Comparison of ENCODE assay signal across 7 mouse cellular contexts in the genomic region with DNA sequence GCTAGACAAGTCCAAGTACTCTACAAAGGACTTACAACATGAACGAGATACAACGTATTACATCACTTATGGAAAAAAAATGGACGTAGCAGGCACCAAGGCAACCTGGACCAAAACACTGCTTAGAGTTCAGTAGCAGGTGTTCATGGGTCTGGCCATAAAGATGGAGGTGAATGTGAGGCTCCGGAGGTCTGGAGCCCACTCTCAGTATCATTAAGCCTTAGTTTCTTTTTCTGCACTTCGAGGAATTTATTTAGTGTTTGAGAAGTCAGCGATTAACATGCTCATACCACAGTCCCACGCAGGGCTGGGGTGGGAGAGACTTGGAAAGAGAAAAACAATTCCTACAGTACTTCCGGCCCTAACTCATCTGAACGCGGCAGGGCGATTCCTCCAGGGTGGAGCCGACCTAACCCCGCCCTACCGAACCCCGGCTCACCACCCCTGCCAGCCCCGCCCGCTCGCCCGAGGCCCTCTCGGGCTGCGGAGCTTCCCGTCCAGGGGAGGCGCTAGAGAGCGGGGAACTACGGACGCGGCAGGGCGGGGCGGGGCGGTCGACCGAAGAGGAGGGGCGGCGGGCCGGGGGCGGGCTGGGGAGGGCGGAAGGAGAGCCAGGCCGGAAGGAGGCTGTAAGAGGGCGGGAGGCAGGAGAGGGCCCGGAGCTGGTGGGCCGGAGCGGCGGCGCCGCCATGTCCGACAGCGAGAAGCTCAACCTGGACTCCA. TPM values are rescaled to one million over a fixed set of nuclear protein-coding genes. Genes with fewer than 3 reads are reported as not detected.
DNase-seq lines count a peak whose midpoint lies in the region; ATAC-seq lines count a peak whose summit lies in the region.

Gene Ppp1ca, plus strand, starts transcription at position 538 of the 723 bp plus-strand sequence.

- H3K9me3 ChIP-seq in intestine, embryonic 14.5 days (ENCODE audit: control insufficient read depth, low read length), result no peaks in the 10 kb centered on the region
- H3K9me3 ChIP-seq in midbrain, embryonic 10.5 days (replicated peaks), result no peaks in the 10 kb centered on the region

- H3K27ac ChIP-seq in intestine, embryonic 14.5 days (ENCODE audit: low read depth), result peak within 1 kb of the TSS; percentile 89
- H3K27ac ChIP-seq in midbrain, embryonic 10.5 days (replicated peaks), result peak within 1 kb of the TSS; percentile 97

- WGBS in intestine, embryonic 14.5 days, result 4% methylated on average over 38 of the region's 47 CpGs
- WGBS in midbrain, embryonic 10.5 days, result 8% methylated on average over 37 of the region's 47 CpGs

- H3K9ac ChIP-seq in intestine, embryonic 14.5 days (ENCODE audit: low read length), result peak within 1 kb of the TSS; percentile 94

- intact Hi-C loops in left cerebral cortex, postnatal 25 days (cut with DNase I), result loop anchor here (1.0 to 2.0 kb wide), 2 partner anchors 10 to 23 kb away; partner anchors contain the start of gene Rad9a

- H3K36me3 ChIP-seq in intestine, embryonic 14.5 days (ENCODE audit: control insufficient read depth, insufficient read depth, low read length), result peaks cover 37% of the 10 kb centered on the region
- H3K36me3 ChIP-seq in midbrain, embryonic 10.5 days, result peaks cover 37% of the 10 kb centered on the region

- peak; percentile 98 for DNase-seq in adrenal gland, adult 18-20 months (ENCODE audit: low spot score in 2 of 2)
- DNase-seq in embryo, embryonic 11 days, result peak; percentile 98
- DNase-seq in gastrocnemius, postnatal 25 days, result peak; percentile 96
- peak; percentile 98 for DNase-seq in intestine, embryonic 14.5 days (ENCODE audit: low spot score)
- DNase-seq in left cerebral cortex, postnatal 25 days (ENCODE audit: low spot score in 2 of 2), result peak; percentile 89 to 92
- DNase-seq in midbrain, embryonic 10.5 days (ENCODE audit: low spot score), result peak; percentile 97
- peak; percentile 98 for DNase-seq in right cerebral cortex, postnatal 4 days

- ATAC-seq in intestine, embryonic 14.5 days (replicated peaks; ENCODE audit: low FRiP score, low TSS enrichment, low read depth), result peak; percentile 95

- H3K4me2 ChIP-seq in intestine, embryonic 14.5 days (ENCODE audit: low read length), result peak within 1 kb of the TSS; percentile 96

- peaks cover 21% of the 10 kb centered on the region for H3K4me1 ChIP-seq in intestine, embryonic 14.5 days (replicated peaks; ENCODE audit: control insufficient read depth, insufficient read depth, low read length)
- H3K4me1 ChIP-seq in midbrain, embryonic 10.5 days, result peaks cover 41% of the 10 kb centered on the region

- H3K27me3 ChIP-seq in intestine, embryonic 14.5 days (replicated peaks; ENCODE audit: control insufficient read depth, insufficient read depth, low read length), result no peaks in the 10 kb centered on the region
- H3K27me3 ChIP-seq in midbrain, embryonic 10.5 days (ENCODE audit: low read depth, poor library complexity, severe bottlenecking), result no peaks in the 10 kb centered on the region

- H3K4me3 ChIP-seq in intestine, embryonic 14.5 days (ENCODE audit: low read depth, low read length), result peak within 1 kb of the TSS; percentile 75
- H3K4me3 ChIP-seq in midbrain, embryonic 10.5 days, result peak within 1 kb of the TSS; percentile 96

RNA-seq across cellular contexts. Expression of gene Ppp1ca, which starts in this region (rescaled TPM):
- 100 to 1,000 TPM; 353 to 384 TPM for total RNA-seq in adrenal gland, adult 18-20 months (2021)
- total RNA-seq in gastrocnemius, postnatal 25 days (2021), result 100 to 1,000 TPM; 206 to 208 TPM
- 837 and 863 TPM in 2 replicates for polyA plus RNA-seq in intestine, embryonic 14.5 days (2014; fragmentation: Nextera tagmentation; extraction: Ambion mirVana)
- total RNA-seq in left cerebral cortex, postnatal 25 days (2021), result 100 to 1,000 TPM; 318 to 320 TPM
- 1,003 and 1,059 TPM in 2 replicates for polyA plus RNA-seq in midbrain, embryonic 10.5 days (2016; fragmentation: Nextera tagmentation; extraction: Ambion mirVana)

Comparison
In these comparisons a context has a peak if more than half of its experiments do, and no peak if none do; other contexts are left out.
1. Peak in every context shown above with its lines: DNase-seq, ATAC-seq, H3K4me3 ChIP-seq and H3K27ac ChIP-seq.